Mouse (Mus musculus): ENCODE measurements at regions not wholly inside any gene's neighbourhood (a gene's known extent, or its start where the extent isn't known, plus 50 kb on each side); places are given as distances from the start of the nearest gene placed in this dataset.

- TF ChIP-seq CTCF (IDR thresholded peaks at IDR 0.05; ENCODE audit: borderline replicate concordance, extremely low read depth, insufficient read depth, insufficient read length), result peak; percentile 97
- TF ChIP-seq POLR2A (IDR thresholded peaks at IDR 0.05; ENCODE audit: borderline replicate concordance, extremely low read depth, insufficient read depth, insufficient read length, poor library complexity, severe bottlenecking), result no peak
- DNase-seq (ENCODE audit: low read depth), result peak; percentile 79
These were observed 85.8 kb upstream of the Hmcn1 start for GRCm38 (mm10) chr1:151078909-151079522.

GRCm38 (mm10) chr1:151079614-151080360 lies 86.6 kb upstream of the Hmcn1 start:
- no peak for DNase-seq (ENCODE audit: low read depth)
- TF ChIP-seq CTCF (IDR thresholded peaks at IDR 0.05; ENCODE audit: borderline replicate concordance, extremely low read depth, insufficient read depth, insufficient read length) (no peak), POLR2A (IDR thresholded peaks at IDR 0.05; ENCODE audit: borderline replicate concordance, extremely low read depth, insufficient read depth, insufficient read length, poor library complexity, severe bottlenecking) (no peak)

GRCm38 (mm10) chr1:151080510-151080980 lies 87.3 kb upstream of the Hmcn1 start:
- TF ChIP-seq CTCF (IDR thresholded peaks at IDR 0.05; ENCODE audit: borderline replicate concordance, extremely low read depth, insufficient read depth, insufficient read length), result no peak
- TF ChIP-seq POLR2A (IDR thresholded peaks at IDR 0.05; ENCODE audit: borderline replicate concordance, extremely low read depth, insufficient read depth, insufficient read length, poor library complexity, severe bottlenecking), result no peak
- DNase-seq (ENCODE audit: low read depth), result no peak

- no peak for DNase-seq (ENCODE audit: low read depth)
- TF ChIP-seq CTCF (IDR thresholded peaks at IDR 0.05; ENCODE audit: borderline replicate concordance, extremely low read depth, insufficient read depth, insufficient read length), result no peak
These were observed 89.3 kb upstream of the Hmcn1 start for GRCm38 (mm10) chr1:151082510-151083033.

- DNase-seq (ENCODE audit: low read depth), result no peak
- no peak for TF ChIP-seq POLR2A (IDR thresholded peaks at IDR 0.05; ENCODE audit: borderline replicate concordance, extremely low read depth, insufficient read depth, insufficient read length, poor library complexity, severe bottlenecking)
- TF ChIP-seq CTCF (IDR thresholded peaks at IDR 0.05; ENCODE audit: borderline replicate concordance, extremely low read depth, insufficient read depth, insufficient read length), result no peak
These were observed 90.6 kb upstream of the Hmcn1 start for GRCm38 (mm10) chr1:151083806-151084205.

- DNase-seq (ENCODE audit: low read depth), result no peak
- TF ChIP-seq POLR2A (IDR thresholded peaks at IDR 0.05; ENCODE audit: borderline replicate concordance, extremely low read depth, insufficient read depth, insufficient read length, poor library complexity, severe bottlenecking), result no peak
- no peak for TF ChIP-seq CTCF (IDR thresholded peaks at IDR 0.05; ENCODE audit: borderline replicate concordance, extremely low read depth, insufficient read depth, insufficient read length)
These were observed 93.0 kb upstream of the Hmcn1 start for GRCm38 (mm10) chr1:151086111-151086859.

GRCm38 (mm10) chr1:151087151-151087660 lies 94.0 kb upstream of the Hmcn1 start:
- no peak for DNase-seq (ENCODE audit: low read depth)
- TF ChIP-seq CTCF (IDR thresholded peaks at IDR 0.05; ENCODE audit: borderline replicate concordance, extremely low read depth, insufficient read depth, insufficient read length) (no peak), POLR2A (IDR thresholded peaks at IDR 0.05; ENCODE audit: borderline replicate concordance, extremely low read depth, insufficient read depth, insufficient read length, poor library complexity, severe bottlenecking) (no peak)

- peak; percentile 20 for DNase-seq (ENCODE audit: low read depth)
- no peak for TF ChIP-seq CTCF (IDR thresholded peaks at IDR 0.05; ENCODE audit: borderline replicate concordance, extremely low read depth, insufficient read depth, insufficient read length)
- no peak for TF ChIP-seq POLR2A (IDR thresholded peaks at IDR 0.05; ENCODE audit: borderline replicate concordance, extremely low read depth, insufficient read depth, insufficient read length, poor library complexity, severe bottlenecking)
These were observed 94.4 kb upstream of the Gm47985 start for GRCm38 (mm10) chr1:151087811-151088511.

- TF ChIP-seq CTCF (IDR thresholded peaks at IDR 0.05; ENCODE audit: borderline replicate concordance, extremely low read depth, insufficient read depth, insufficient read length) (no peak), POLR2A (IDR thresholded peaks at IDR 0.05; ENCODE audit: borderline replicate concordance, extremely low read depth, insufficient read depth, insufficient read length, poor library complexity, severe bottlenecking) (no peak)
- no peak for DNase-seq (ENCODE audit: low read depth)
These were observed 93.7 kb upstream of the Gm47985 start for GRCm38 (mm10) chr1:151088535-151089125.

- TF ChIP-seq CTCF (IDR thresholded peaks at IDR 0.05; ENCODE audit: borderline replicate concordance, extremely low read depth, insufficient read depth, insufficient read length) (no peak), POLR2A (IDR thresholded peaks at IDR 0.05; ENCODE audit: borderline replicate concordance, extremely low read depth, insufficient read depth, insufficient read length, poor library complexity, severe bottlenecking) (no peak)
- no peak for DNase-seq (ENCODE audit: low read depth)
These were observed 90.3 kb upstream of the Gm47985 start for GRCm38 (mm10) chr1:151092035-151092434.
